In genomic region chr3:32694211-32694610, GRCm38 (mm10) we compare ENCODE assay signal across 21 mouse cellular contexts. TPM values are rescaled to one million over a fixed set of nuclear protein-coding genes. Genes with fewer than 3 reads are reported as not detected.
DNase-seq lines count a peak whose midpoint lies in the region; ATAC-seq and TF ChIP-seq lines count a peak whose summit lies in the region.
"Had no signal": no experiment of that assay in that cellular context is flagged by ENCODE, and none has a peak within 500 bp of the region (broad histone marks: within the 10 kb centered on the region; RNA-seq: fewer than 3 reads in every experiment).

No protein-coding gene starts in this region.

- no peak overlapping the region for H3K27ac ChIP-seq in kidney, adult 2 months (ENCODE audit: insufficient read depth, low read depth, low read length)
- H3K27ac ChIP-seq: embryonic facial prominence, embryonic 12.5 days; embryonic facial prominence, embryonic 15.5 days; hindbrain, embryonic 12.5 days; hindbrain, embryonic 15.5 days had no signal

- no peak for TF ChIP-seq CTCF in kidney, adult 2 months (conservative IDR thresholded peaks at IDR 0.05; ENCODE audit: insufficient read depth, insufficient read length, low read depth, low read length)

- DNase-seq in kidney, adult 2 months, result peak; percentile 32
- DNase-seq in kidney, postnatal 36 days, result no peak
- DNase-seq in retina, postnatal 1 day, result peak; percentile 56
- no peak for DNase-seq in retina, embryonic 14.5 days (ENCODE audit: low spot score)
- peak; percentile 54 for DNase-seq in brain, adult 2 months (ENCODE audit: low read depth, low spot score)
- no peak for DNase-seq in gastrocnemius, postnatal 14 days
- DNase-seq: adrenal gland, adult 2 months; adrenal gland, postnatal 14 days; B cell, adult 2 months; cerebellum, adult 11-12 months; cerebellum, adult 8-10 months; cerebellum, postnatal 10 days; cerebellum, postnatal 36 days; gastrocnemius, postnatal 36 days had no signal

- intact Hi-C loops in gastrocnemius, postnatal 14 days (cut with DNase I; ENCODE audit: low total_unique reads), result loop anchor here (10.0 kb wide), 1 partner anchor 359 kb away; no protein-coding TSS in a partner anchor

- H3K36me3 ChIP-seq in kidney, adult 2 months (ENCODE audit: control insufficient read depth, insufficient read depth, low read length), result no peaks in the 10 kb centered on the region
- H3K36me3 ChIP-seq: embryonic facial prominence, embryonic 12.5 days; embryonic facial prominence, embryonic 15.5 days; hindbrain, embryonic 12.5 days; hindbrain, embryonic 15.5 days had no signal

- H3K4me3 ChIP-seq in kidney, adult 2 months (ENCODE audit: insufficient read depth, low read depth, low read length), result no peak overlapping the region
- H3K4me3 ChIP-seq: embryonic facial prominence, embryonic 12.5 days; embryonic facial prominence, embryonic 15.5 days; hindbrain, embryonic 12.5 days; hindbrain, embryonic 15.5 days had no signal

- WGBS in kidney, adult 2 months, result 61% methylated on average over 5 of the region's 5 CpGs

- no peaks in the 10 kb centered on the region; the same call in 1 of the 2 replicates for H3K27me3 ChIP-seq in kidney, adult 2 months (replicated peaks; ENCODE audit: control insufficient read depth, insufficient read depth, low read length)
- H3K27me3 ChIP-seq: embryonic facial prominence, embryonic 12.5 days; embryonic facial prominence, embryonic 15.5 days; hindbrain, embryonic 12.5 days; hindbrain, embryonic 15.5 days had no signal

- H3K4me1 ChIP-seq in kidney, adult 2 months (ENCODE audit: control insufficient read depth, insufficient read depth, low read length), result 0 out of 2 replicates have a peak, but pooled peaks cover 3% of the 10 kb centered on the region
- H3K4me1 ChIP-seq: embryonic facial prominence, embryonic 12.5 days; embryonic facial prominence, embryonic 15.5 days; hindbrain, embryonic 12.5 days; hindbrain, embryonic 15.5 days had no signal

- ATAC-seq in CD4-positive, CD25-positive, alpha-beta regulatory T cell, adult 4 months, result no peak
- ATAC-seq: forebrain, embryonic 14.5 days; Patski had no signal

- no peak for TF ChIP-seq POLR2A in kidney, adult 2 months (IDR thresholded peaks at IDR 0.05; ENCODE audit: low read depth, low read length)

RNA-seq across cellular contexts. Expression of gene Actl6a, which starts 11.9 kb away (rescaled TPM):
- polyA plus RNA-seq in kidney, adult 2 months (2012; rRNA removed), result 15.4 and 17.8 TPM in 2 replicates
- 10 to 100 TPM; 19.6 to 20.2 TPM for total RNA-seq in gastrocnemius, postnatal 14 days (2021)
- polyA plus RNA-seq in CD4-positive, CD25-positive, alpha-beta regulatory T cell, adult 4 months (2017; shearing (Covaris generic)), result 10 to 100 TPM; 85.8 to 96.2 TPM

RNA-seq across cellular contexts. Expression of gene Ndufb5, which starts 42.6 kb away (rescaled TPM):
- 450 and 540 TPM in 2 replicates for polyA plus RNA-seq in kidney, adult 2 months (2012; rRNA removed)
- total RNA-seq in gastrocnemius, postnatal 14 days (2021), result 100 to 1,000 TPM; 471 to 544 TPM
- polyA plus RNA-seq in CD4-positive, CD25-positive, alpha-beta regulatory T cell, adult 4 months (2017; shearing (Covaris generic)), result 100 to 1,000 TPM; 219 to 273 TPM

RNA-seq across cellular contexts. Expression of gene Mrpl47, which starts 43.2 kb away (rescaled TPM):
- 3.7 and 4.4 TPM in 2 replicates for polyA plus RNA-seq in kidney, adult 2 months (2012; rRNA removed)
- 10 to 100 TPM; 36.0 to 36.2 TPM for total RNA-seq in gastrocnemius, postnatal 14 days (2021)
- 10 to 100 TPM; 17.0 to 23.7 TPM for polyA plus RNA-seq in CD4-positive, CD25-positive, alpha-beta regulatory T cell, adult 4 months (2017; shearing (Covaris generic))

Comparison
In these comparisons a context has a peak if more than half of its experiments do, and no peak if none do; other contexts are left out.
1. DNase-seq: peak in kidney, adult 2 months (single experiment), retina, postnatal 1 day (single experiment) and brain, adult 2 months (single experiment); none in kidney, postnatal 36 days (0 of 2), retina, embryonic 14.5 days (single experiment) and gastrocnemius, postnatal 14 days (single experiment).